Mouse (Mus musculus) megakaryocyte, adult 5-6 weeks (primary cell): ENCODE measurements around the gene Glis3. TPM values are rescaled to one million over a fixed set of nuclear protein-coding genes. Genes with fewer than 3 reads are reported as not detected.

Source experiments
- ATAC-seq: 2 replicates; pipeline ENCODE4 v1.8.0; 2016; ENCODE audit warnings: mild to moderate bottlenecking, inconsistent platforms; ENCODE audit not compliant: poor library complexity, severe bottlenecking
- total RNA-seq, 2 experiments: library from RNA; stranded (forward) in 1 of 2; stranded (reverse) in 1 of 2; fragments of 153-499, 151-499 nt in 1 of 2; fragments of 221-1000, 200-1000 nt in 1 of 2; gene quantifications; 2 replicates each; pipeline versions ENCODE4 v1.2.3 to v1.2.4; 2015 to 2017

The Glis3 gene
- total RNA-seq, 2 experiments from 2014 or later, result 1.2 to 1.4 TPM

- ATAC-seq, result no peak
Observed at GRCm38 (mm10) chr19:28495926-28496325, 184.0 kb downstream of the Glis3 start.

GRCm38 (mm10) chr19:28493605-28494260 is 186.1 kb downstream of the Glis3 start:
- no peak for ATAC-seq

- ATAC-seq, result no peak
Observed at GRCm38 (mm10) chr19:28478055-28478454, 201.8 kb downstream of the Glis3 start.

GRCm38 (mm10) chr19:28477326-28477863 is 202.5 kb downstream of the Glis3 start:
- ATAC-seq, result no peak

GRCm38 (mm10) chr19:28473621-28474020 is 206.3 kb downstream of the Glis3 start:
- ATAC-seq, result no peak

GRCm38 (mm10) chr19:28471144-28471543 is 208.7 kb downstream of the Glis3 start:
- ATAC-seq, result no peak

GRCm38 (mm10) chr19:28465779-28466178 is 214.1 kb downstream of the Glis3 start:
- no peak for ATAC-seq

GRCm38 (mm10) chr19:28454331-28454730 is 225.5 kb downstream of the Glis3 start:
- ATAC-seq, result no peak

- no peak for ATAC-seq
Observed at GRCm38 (mm10) chr19:28452951-28453520, 226.8 kb downstream of the Glis3 start.

- ATAC-seq, result no peak
Observed at GRCm38 (mm10) chr19:28448811-28449210, 231.1 kb downstream of the Glis3 start.

- no peak for ATAC-seq
Observed at GRCm38 (mm10) chr19:28442161-28442560, 237.7 kb downstream of the Glis3 start.

GRCm38 (mm10) chr19:28436457-28437148 is 243.3 kb downstream of the Glis3 start:
- ATAC-seq, result no peak

GRCm38 (mm10) chr19:28428220-28428816 is 251.6 kb downstream of the Glis3 start:
- no peak for ATAC-seq

GRCm38 (mm10) chr19:28424180-28424579 is 255.7 kb downstream of the Glis3 start:
- peak; percentile 96 for ATAC-seq

GRCm38 (mm10) chr19:28422939-28423338 is 256.9 kb downstream of the Glis3 start:
- no peak for ATAC-seq

GRCm38 (mm10) chr19:28416069-28416468 is 263.8 kb downstream of the Glis3 start:
- no peak for ATAC-seq

- ATAC-seq, result no peak
Observed at GRCm38 (mm10) chr19:28408787-28409186, 271.1 kb downstream of the Glis3 start.

- ATAC-seq, result no peak
Observed at GRCm38 (mm10) chr19:28402956-28403355, 276.9 kb downstream of the Glis3 start.

GRCm38 (mm10) chr19:28395584-28395861 is 284.4 kb downstream of the Glis3 start:
- no peak for ATAC-seq

- ATAC-seq, result no peak
Observed at GRCm38 (mm10) chr19:28394826-28395583, 284.9 kb downstream of the Glis3 start.

- ATAC-seq, result no peak
Observed at GRCm38 (mm10) chr19:28393766-28394165, 286.1 kb downstream of the Glis3 start.
